Mouse (Mus musculus) megakaryocyte-erythroid progenitor cell, adult 5-6 weeks (primary cell): ENCODE data around the gene Ndufv2. TPM values are rescaled to one million over a fixed set of nuclear protein-coding genes. Genes with fewer than 3 reads are reported as not detected.

ENCODE experiments used
- ATAC-seq: replicated peaks from 2 replicates; pipeline ENCODE4 v1.8.0; 2016; ENCODE audit warnings: mild to moderate bottlenecking, inconsistent platforms; ENCODE audit not compliant: severe bottlenecking, poor library complexity, low FRiP score, low TSS enrichment
- total RNA-seq, 2 experiments: library from RNA; stranded (forward) in 1 of 2; stranded (reverse) in 1 of 2; fragments of 200-1000, 215-1000 nt in 1 of 2; fragments of >200 nt in 1 of 2; fragmentation: Nextera tagmentation in 1 of 2; gene quantifications; 2 replicates each; pipeline ENCODE4 v1.2.3; 2014 to 2017

Ndufv2 gene
- total RNA-seq (2014; fragmentation: Nextera tagmentation) = 161 and 223 TPM in 2 replicates
- total RNA-seq (2017) = 310 and 343 TPM in 2 replicates

DNA sequence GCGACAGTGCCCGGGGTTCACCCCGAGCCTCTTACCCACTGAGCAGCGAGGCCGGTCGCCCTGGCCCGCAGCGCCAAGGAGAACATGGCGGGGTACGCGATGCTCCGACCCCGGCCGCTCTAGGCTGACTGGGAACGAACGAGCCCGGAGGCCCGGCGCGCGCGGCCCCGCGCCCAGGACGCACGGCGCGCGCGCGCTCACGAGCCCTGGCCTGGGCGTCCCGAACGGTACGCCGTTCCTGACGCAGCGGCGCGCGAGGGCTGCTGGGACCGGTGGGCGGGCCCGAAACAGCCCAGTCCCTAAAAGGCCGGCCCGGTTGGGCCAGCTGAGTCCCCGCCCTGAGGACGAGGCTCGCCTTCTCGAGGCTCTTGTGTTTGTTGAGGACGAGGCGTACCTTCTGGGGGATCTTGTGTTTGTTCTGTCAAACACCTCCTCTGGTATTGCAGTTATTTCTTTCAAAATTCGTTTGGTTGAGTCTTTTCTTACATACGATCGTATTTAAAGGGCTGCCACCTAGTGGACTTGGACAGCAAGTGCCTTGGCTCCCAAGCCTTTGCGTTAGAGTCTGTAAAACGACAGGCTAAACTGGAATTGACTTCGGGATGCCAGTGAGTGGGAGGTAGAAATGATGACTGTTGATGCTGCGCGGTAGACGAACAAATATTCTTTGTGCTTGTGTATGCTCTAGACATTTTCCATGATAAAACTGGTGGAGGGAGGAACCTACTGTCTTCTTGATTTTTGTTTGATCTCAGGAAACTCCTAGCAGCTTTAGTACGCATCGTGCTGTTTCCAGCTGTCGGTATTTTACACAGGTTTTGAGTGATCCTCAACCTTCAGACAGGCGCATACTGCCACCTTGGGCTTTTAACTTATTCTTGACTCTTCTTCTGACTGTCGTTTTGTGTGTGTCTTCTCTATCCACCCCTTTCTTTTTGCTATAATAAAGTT is at the start of gene Ndufv2:
Ndufv2 (minus strand) TSS at position 180 of the 951 bp plus-strand sequence.
- peak; percentile 95 for ATAC-seq

DNA sequence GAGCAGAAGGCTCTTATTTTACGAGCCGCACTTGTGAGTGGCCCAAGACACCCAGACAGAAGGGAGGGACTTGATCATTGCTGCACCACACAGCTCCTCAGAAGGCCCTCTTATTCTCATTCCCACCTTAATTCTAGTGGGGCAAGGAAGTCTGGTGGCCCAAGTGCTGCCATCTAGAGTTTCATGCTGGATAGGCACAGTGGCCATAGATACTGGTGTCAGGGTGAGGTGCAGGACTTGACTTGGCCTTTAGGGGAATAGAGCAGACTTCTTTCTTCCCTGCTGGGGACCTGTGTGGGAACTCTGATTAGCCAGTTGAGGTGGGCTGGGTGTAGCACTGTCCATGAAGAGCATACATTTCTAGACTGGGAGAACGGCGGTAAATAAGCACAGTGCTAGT is 29.9 kb upstream of the Ndufv2 start:
- peak; percentile 98 for ATAC-seq

- no peak for ATAC-seq
Measured at GRCm38 (mm10) chr17:66130371-66130770, 29.0 kb upstream of the Ndufv2 start.

- no peak for ATAC-seq
Measured at GRCm38 (mm10) chr17:66125211-66125610, 23.9 kb upstream of the Ndufv2 start.

DNA sequence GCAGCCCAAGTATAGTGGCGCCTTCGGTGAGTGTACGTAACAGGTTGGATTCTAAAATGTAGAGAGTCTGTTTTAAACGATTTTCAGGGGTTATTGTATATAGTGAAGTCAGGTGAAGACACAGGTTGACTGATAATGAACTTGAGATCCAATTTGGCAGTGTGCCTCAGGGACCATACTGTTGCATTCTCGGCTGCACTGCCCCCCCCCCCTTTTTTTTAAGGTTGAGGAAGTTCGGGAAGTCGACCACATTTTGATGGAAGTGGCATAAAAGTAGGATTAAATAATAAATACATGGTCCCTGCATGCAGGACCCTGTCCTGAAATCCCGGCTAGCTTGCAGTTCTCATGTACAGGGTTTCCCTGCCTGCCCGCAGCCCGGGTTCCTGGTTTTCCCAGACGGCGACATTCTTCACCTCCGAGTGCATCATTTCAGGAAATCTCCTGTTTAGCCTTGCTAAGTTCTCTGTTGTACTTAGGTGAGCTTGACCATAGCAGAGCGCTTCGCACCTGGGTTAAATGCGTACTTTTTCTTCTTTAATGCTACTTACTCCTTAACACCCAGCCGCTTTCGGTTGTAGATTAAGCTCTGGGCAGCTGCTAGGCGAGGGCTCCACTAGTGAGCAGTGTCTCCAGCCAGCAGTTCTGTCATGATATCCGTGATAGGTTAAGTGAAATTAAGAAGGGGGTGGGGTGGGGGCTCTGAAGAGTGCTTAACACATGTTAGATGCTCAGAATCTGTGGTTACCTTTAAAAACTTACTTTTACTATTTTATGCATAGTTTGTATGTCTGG is 22.7 kb upstream of the Ndufv2 start:
- ATAC-seq = peak; percentile 31

GRCm38 (mm10) chr17:66123066-66123815 is 21.9 kb upstream of the Ndufv2 start, which contains the start of gene Ddx11:
Ddx11 (plus strand) TSS chr17:66123520.
- ATAC-seq = peak; percentile 90

GRCm38 (mm10) chr17:66120701-66121100 is 19.3 kb upstream of the Ndufv2 start:
- no peak for ATAC-seq

GRCm38 (mm10) chr17:66118991-66119390 is 17.6 kb upstream of the Ndufv2 start:
- no peak for ATAC-seq

DNA sequence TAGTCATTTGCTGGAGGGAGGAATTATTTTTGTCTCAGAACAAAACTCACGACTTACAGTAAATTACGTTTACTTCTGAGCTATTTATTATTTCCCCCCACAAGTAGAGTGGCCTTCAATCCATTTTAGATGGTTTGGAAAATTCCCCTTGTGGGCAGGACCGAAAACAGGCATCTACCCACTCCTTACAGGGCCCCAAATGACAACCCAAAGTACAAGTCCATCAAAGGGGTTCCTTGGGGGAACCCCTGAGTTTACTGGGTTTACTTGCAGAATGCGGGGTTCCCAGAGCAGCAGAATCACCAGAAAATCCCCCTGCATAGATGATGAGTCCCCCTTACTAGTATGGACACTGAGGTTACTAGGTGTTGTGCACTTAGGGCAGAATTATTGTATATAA is 10.8 kb upstream of the Ndufv2 start:
- ATAC-seq = no peak

DNA sequence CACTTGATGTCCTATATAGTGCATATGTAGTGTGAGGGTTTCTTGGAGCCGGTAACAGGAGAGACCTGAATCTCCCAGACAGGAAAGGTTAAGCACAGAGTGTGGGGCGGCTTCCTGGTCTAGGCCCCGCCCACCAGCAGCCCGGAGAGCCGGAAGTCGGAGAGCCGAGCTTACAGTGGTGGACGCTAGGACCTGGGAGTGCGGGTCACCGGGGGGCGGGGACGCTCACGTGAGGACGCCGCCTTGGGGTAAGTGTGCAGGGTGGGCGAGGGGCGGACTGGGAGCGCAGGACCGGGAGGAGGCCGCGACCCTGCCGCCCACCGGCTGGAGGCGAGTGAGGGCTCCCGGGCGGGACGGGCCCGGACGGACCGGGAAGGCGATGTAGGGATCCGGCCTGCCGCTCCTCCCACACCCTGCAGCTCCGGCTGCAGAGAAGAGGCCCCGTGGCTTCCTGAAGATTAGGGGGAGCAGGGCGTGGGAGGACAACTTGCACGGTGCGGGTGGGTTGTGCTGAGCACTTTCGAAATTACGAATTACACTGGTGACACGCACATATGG is 10.1 kb upstream of the Ndufv2 start, which contains the start of gene Washc1:
Washc1 (plus strand) TSS at position 144 of the 558 bp plus-strand sequence.
- peak; percentile 93 for ATAC-seq

- 0 out of 2 replicates have a peak, but pooled peaks have one; percentile 12 for ATAC-seq
Measured at GRCm38 (mm10) chr17:66110746-66111145, 9.4 kb upstream of the Ndufv2 start.

GRCm38 (mm10) chr17:66108198-66108597 is 6.8 kb upstream of the Ndufv2 start:
- ATAC-seq = no peak

GRCm38 (mm10) chr17:66107466-66107865 is 6.1 kb upstream of the Ndufv2 start:
- ATAC-seq = no peak

- peak; percentile 35; the same call in 1 of the 2 replicates for ATAC-seq
Measured at GRCm38 (mm10) chr17:66106601-66107267, 5.4 kb upstream of the Ndufv2 start.

- 0 out of 2 replicates have a peak, but pooled peaks have one; percentile 25 for ATAC-seq
Measured at GRCm38 (mm10) chr17:66104076-66104475, 2.7 kb upstream of the Ndufv2 start.

DNA sequence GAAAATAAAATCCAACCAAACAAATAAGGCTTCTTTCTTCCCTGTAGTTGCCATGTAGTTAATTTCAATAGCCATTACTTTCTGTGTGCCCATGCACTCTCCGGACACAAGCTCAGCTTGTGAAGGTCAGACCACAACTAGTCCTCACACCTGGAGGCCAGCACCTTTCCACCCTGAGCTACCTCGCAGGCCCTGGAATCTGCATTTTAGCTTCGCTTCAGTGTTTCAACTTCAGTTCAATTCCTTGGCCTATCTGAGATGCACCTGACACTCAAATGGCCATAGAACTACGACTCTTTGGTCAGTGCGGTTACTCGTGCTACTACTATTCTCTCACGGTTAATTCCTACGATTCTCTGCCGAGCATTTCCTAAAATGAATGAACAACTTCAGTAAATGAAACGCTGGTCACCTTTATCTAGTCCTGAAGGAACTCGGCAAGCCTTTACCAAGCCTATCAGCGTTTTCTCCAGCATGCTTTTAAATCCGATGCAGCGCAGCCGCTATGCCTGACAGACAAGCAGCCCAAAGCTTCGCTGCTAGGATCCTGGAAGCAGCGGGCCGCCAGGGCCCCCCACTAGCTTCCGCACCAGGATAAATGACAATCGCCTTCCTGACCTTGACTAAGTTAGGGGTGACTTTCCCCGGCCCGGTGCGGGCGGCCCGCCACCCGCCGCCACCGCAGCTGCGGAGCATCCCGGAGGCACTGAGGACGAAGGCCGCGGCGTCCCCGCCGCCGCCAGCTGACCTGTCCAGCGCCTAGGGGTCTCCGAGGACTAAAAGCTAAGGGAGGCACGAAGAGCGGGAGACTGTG is 586 bp downstream of the Ndufv2 start:
- ATAC-seq = peak; percentile 20

GRCm38 (mm10) chr17:66092664-66093063 is 8.7 kb downstream of the Ndufv2 start:
- ATAC-seq = no peak

DNA sequence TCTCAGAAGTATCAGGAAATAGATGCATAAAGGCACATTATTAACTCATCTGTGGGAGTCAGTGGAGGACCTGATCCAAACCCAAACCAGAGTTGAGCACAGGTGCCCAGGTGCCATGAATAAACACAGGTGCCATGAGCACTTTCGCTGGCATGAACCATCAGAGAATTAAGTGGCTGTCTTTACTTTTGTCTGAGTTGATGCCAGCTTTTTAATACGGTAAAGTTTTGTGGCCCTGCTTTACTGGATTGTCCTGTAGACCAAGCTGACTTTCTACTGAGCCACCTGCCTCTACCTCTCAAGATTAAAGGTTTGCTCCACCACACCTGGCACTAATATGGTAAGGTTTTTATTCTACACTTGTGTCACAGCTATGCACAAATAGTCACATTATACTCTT is 9.3 kb downstream of the Ndufv2 start:
- ATAC-seq = no peak
